Mouse (Mus musculus) embryonic stem cell, embryonic (primary cell): ENCODE results near the gene Olfr739.

Experiments used
- CTCF ChIA-PET, 4 experiments: fragments of 300-600 bp in 2 of 4; fragments of 350-600 bp in 2 of 4; sonication (Branson Sonifier 250); formaldehyde crosslinking; loops; one replicate each; lab custom pipeline; 2022; ENCODE audit warnings: inconsistent platforms in 2 of 4; lab: Charles Lee
- POLR2A ChIA-PET, 4 experiments: fragments of 300-600 bp in 2 of 4; fragments of 350-600 bp in 2 of 4; sonication (Branson Sonifier 250); formaldehyde crosslinking; loops; one replicate each; lab custom pipeline; 2022; ENCODE audit warnings: antibody characterized with exemption in 4 of 4, inconsistent platforms in 1 of 4; lab: Charles Lee

Gene Olfr739

GRCm38 (mm10) chr14:50418326-50418725, at the start of gene Olfr739:
Gene Olfr739, plus strand, starts transcription at chr14:50418626.
- ChIA-PET CTCF (no interaction called here), POLR2A (no interaction called here)

GRCm38 (mm10) chr14:50380863-50381262, 37.6 kb upstream of the Olfr739 start, which contains the start of gene Olfr736:
Gene Olfr736, plus strand, starts transcription at chr14:50381163.
- CTCF ChIA-PET, result no interaction called here
- POLR2A ChIA-PET, result no interaction called here

- CTCF ChIA-PET, result interaction anchor here in 1 of 4 experiments (0.6 kb wide), 1 partner anchor 669 kb away, joined by 4 read pairs; no protein-coding TSS in a partner anchor
These were observed 11.2 kb upstream of the Olfr739 start, which contains the start of gene Olfr738 for GRCm38 (mm10) chr14:50407268-50407667. Gene Olfr738, plus strand, starts transcription at chr14:50407568.

GRCm38 (mm10) chr14:50445245-50445644, 26.8 kb downstream of the Olfr739 start, which contains the start of gene Olfr740:
Gene Olfr740, plus strand, starts transcription at chr14:50445545.
- ChIA-PET CTCF (no interaction called here), POLR2A (no interaction called here)

More at GRCm38 (mm10) chr14:50407268-50407667, 11.2 kb upstream of the Olfr739 start, which contains the start of gene Olfr738:
- POLR2A ChIA-PET, result no interaction called here

GRCm38 (mm10) chr14:50472438-50472837, 54.0 kb downstream of the Olfr739 start, which contains the start of gene Olfr741:
Gene Olfr741, plus strand, starts transcription at chr14:50472738.
- ChIA-PET CTCF (no interaction called here), POLR2A (interaction anchor here in 1 of 4 experiments (0.6 kb wide), 1 partner anchor 1023 kb away, joined by 3 read pairs; no protein-coding TSS in a partner anchor)
